Mouse (Mus musculus): ENCODE results near the gene Olfr465-ps1.

DNA sequence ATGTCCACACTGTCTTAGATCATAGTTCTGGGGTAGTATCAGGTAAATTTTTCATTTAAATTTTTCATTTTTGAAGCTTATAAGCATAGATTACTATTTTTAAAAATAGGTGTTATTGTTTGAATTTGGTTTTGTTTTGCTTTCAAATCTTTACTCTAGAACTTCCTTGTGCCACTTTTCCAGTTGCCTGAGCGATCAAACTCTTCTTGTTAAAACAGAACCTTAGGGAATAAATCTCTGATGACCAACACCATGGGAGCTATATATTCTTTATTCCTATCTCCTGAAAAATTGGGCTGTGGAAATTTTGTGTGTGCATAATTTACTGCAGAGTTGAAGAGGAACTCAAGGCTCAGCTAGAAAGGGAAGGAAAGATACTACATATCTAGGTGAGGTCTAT lies 12.1 kb downstream of the Olfr465-ps1 start, which contains the start of gene Olfr466:
- TF ChIP-seq CTCF (IDR thresholded peaks at IDR 0.05) (no peak), EP300 (IDR thresholded peaks at IDR 0.05) (no peak)

Measured in lung, postnatal 0 days (tissue).